Mouse (Mus musculus): ENCODE measurements around the gene Fam160b1.

GRCm38 (mm10) chr19:57429926-57430325 lies 69.4 kb downstream of the Fam160b1 start:
- TF ChIP-seq E2F4 (IDR thresholded peaks at IDR 0.05; ENCODE audit: insufficient replicate concordance, low read depth, low read length), result no peak
- TF ChIP-seq ZC3H11A (IDR thresholded peaks at IDR 0.05; ENCODE audit: low read depth, low read length), result no peak
- TF ChIP-seq CTCF (conservative IDR thresholded peaks at IDR 0.05 in 1 of 2, IDR thresholded peaks at IDR 0.05 in 1 of 2; ENCODE audit: low read depth in 2 of 2, low read length in 2 of 2), result no peak
- no peak for TF ChIP-seq HCFC1 (IDR thresholded peaks at IDR 0.05; ENCODE audit: low read depth, low read length)
- no peak for TF ChIP-seq POLR2A (IDR thresholded peaks at IDR 0.05; ENCODE audit: low read depth, low read length)
